Mouse (Mus musculus) adrenal gland (tissue): Measurements from ENCODE around the gene Ssbp2.

Source experiments
- intact Hi-C: fragments of 180-260 bp; cut with DNase I; formaldehyde crosslinking; loops from one replicate; pipeline ENCODE4 v1.15.1; 2025
- long read RNA-seq, 2 experiments: library from polyadenylated mRNA; unstranded; transcript quantifications; one replicate each; pipeline ENCODE4 v2.0.0; 2020; ENCODE audit warnings: borderline replicate concordance in 1 of 2; ENCODE audit not compliant: insufficient replicate concordance in 1 of 2

The Ssbp2 gene
- long read RNA-seq, experiment 1, transcript Ssbp2-202 (16 exons, 1,633 nt) = minor isoform, 5 of 24 reads
- long read RNA-seq, experiment 1, transcript Ssbp2-201 (17 exons, 3,957 nt) = major isoform, 10 of 24 reads
- long read RNA-seq, experiment 1, partial matches to known transcripts = 1 of 24 reads
- long read RNA-seq, experiment 1, other reads (novel, unspliced or antisense) = 6 of 24 reads
- long read RNA-seq, experiment 2, transcript Ssbp2-202 (16 exons, 1,633 nt) = minor isoform, 10 of 33 reads
- long read RNA-seq, experiment 2, transcript Ssbp2-201 (17 exons, 3,957 nt) = major isoform, 11 of 33 reads
- long read RNA-seq, experiment 2, partial matches to known transcripts = 1 of 33 reads
- long read RNA-seq, experiment 2, other reads (novel, unspliced or antisense) = 9 of 33 reads

- intact Hi-C loops = loop anchor here (2.0 to 5.0 kb wide), 2 partner anchors 87 to 177 kb away; no protein-coding TSS in a partner anchor
Observed at GRCm38 (mm10) chr13:91459896-91460620, at the start of gene Ssbp2. Ssbp2 (plus strand) TSS chr13:91460283.

GRCm38 (mm10) chr13:91413752-91414503 lies 46.2 kb upstream of the Ssbp2 start:
- intact Hi-C loops = no loop called here

GRCm38 (mm10) chr13:91415896-91416295 lies 44.2 kb upstream of the Ssbp2 start:
- intact Hi-C loops = no loop called here

- intact Hi-C loops = no loop called here
Observed at GRCm38 (mm10) chr13:91416698-91417097, 43.4 kb upstream of the Ssbp2 start.

- intact Hi-C loops = loop anchor here (1.0 kb wide), 1 partner anchor 49 kb away; no protein-coding TSS in a partner anchor
Observed at GRCm38 (mm10) chr13:91421387-91421949, 38.6 kb upstream of the Ssbp2 start.

- intact Hi-C loops = no loop called here
Observed at GRCm38 (mm10) chr13:91430867-91431266, 29.2 kb upstream of the Ssbp2 start.

- intact Hi-C loops = no loop called here
Observed at GRCm38 (mm10) chr13:91431392-91432355, 28.4 kb upstream of the Ssbp2 start.

GRCm38 (mm10) chr13:91433021-91433420 lies 27.1 kb upstream of the Ssbp2 start:
- intact Hi-C loops = no loop called here

- intact Hi-C loops = no loop called here
Observed at GRCm38 (mm10) chr13:91437931-91438330, 22.2 kb upstream of the Ssbp2 start.

- intact Hi-C loops = no loop called here
Observed at GRCm38 (mm10) chr13:91441476-91441875, 18.6 kb upstream of the Ssbp2 start.

GRCm38 (mm10) chr13:91446728-91447127 lies 13.4 kb upstream of the Ssbp2 start:
- intact Hi-C loops = no loop called here

GRCm38 (mm10) chr13:91448936-91449335 lies 11.1 kb upstream of the Ssbp2 start:
- intact Hi-C loops = no loop called here

- intact Hi-C loops = no loop called here
Observed at GRCm38 (mm10) chr13:91451405-91452166, 8.5 kb upstream of the Ssbp2 start.

GRCm38 (mm10) chr13:91452269-91452668 lies 7.8 kb upstream of the Ssbp2 start:
- intact Hi-C loops = no loop called here

- intact Hi-C loops = no loop called here
Observed at GRCm38 (mm10) chr13:91453236-91453635, 6.8 kb upstream of the Ssbp2 start.

GRCm38 (mm10) chr13:91456041-91456440 lies 4.0 kb upstream of the Ssbp2 start:
- intact Hi-C loops = no loop called here

- intact Hi-C loops = no loop called here
Observed at GRCm38 (mm10) chr13:91456735-91457134, 3.3 kb upstream of the Ssbp2 start.

- intact Hi-C loops = no loop called here
Observed at GRCm38 (mm10) chr13:91457974-91458373, 2.1 kb upstream of the Ssbp2 start.

GRCm38 (mm10) chr13:91459489-91459888 lies 594 bp upstream of the Ssbp2 start:
- intact Hi-C loops = no loop called here
